Comparison of ENCODE assay signal across 19 mouse cellular contexts in the genomic region with DNA sequence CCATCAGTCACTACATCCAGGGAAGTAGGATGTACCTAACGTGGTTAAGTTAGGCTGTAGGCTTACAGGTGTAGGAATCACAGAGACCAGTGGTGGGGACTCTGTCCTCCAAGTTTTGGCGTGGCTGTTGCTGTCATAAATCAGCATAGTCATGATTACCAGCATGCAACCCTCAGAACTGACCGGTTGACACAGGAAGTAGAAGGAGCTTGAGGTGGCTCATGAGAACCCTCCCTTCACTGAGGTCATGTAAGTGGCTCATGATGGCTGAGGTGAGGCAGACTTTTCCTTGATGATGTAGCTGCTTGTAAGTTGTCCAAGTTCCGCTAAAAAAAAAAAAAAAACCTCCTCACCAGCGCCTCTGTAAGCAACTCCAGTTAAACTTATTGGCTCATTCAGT. TPM values are rescaled to one million over a fixed set of nuclear protein-coding genes. Genes with fewer than 3 reads are reported as not detected.
DNase-seq lines count a peak whose midpoint lies in the region; ATAC-seq and TF ChIP-seq lines count a peak whose summit lies in the region.
"Had no signal": no experiment of that assay in that cellular context is flagged by ENCODE, and none has a peak within 500 bp of the region (broad histone marks: within the 10 kb centered on the region; RNA-seq: fewer than 3 reads in every experiment).

No protein-coding gene starts in this region.

- no peaks in the 10 kb centered on the region for H3K27me3 ChIP-seq in limb, embryonic 10.5 days (ENCODE audit: low read depth, poor library complexity, severe bottlenecking)
- no peaks in the 10 kb centered on the region for H3K27me3 ChIP-seq in stomach, postnatal 0 days (ENCODE audit: control insufficient read depth, insufficient read depth, low read length)
- H3K27me3 ChIP-seq: heart, embryonic 12.5 days had no signal

- H3K9me3 ChIP-seq in limb, embryonic 10.5 days (replicated peaks) = no peaks in the 10 kb centered on the region
- H3K9me3 ChIP-seq in stomach, postnatal 0 days (ENCODE audit: control insufficient read depth, low read length) = no peaks in the 10 kb centered on the region
- H3K9me3 ChIP-seq: heart, embryonic 12.5 days had no signal

- intact Hi-C loops in left cerebral cortex, adult 2 months (cut with DNase I) = no loop called here
- intact Hi-C loops in left cerebral cortex, postnatal 14 days (cut with DNase I) = no loop called here

- peak; percentile 58 for ATAC-seq in stomach, postnatal 0 days (ENCODE audit: low FRiP score, low TSS enrichment)
- ATAC-seq: activated CD4-positive, CD25-positive, alpha-beta regulatory T cell, adult 4 months; forebrain, postnatal 0 days; hindbrain, postnatal 0 days had no signal

- no peak overlapping the region for H3K4me3 ChIP-seq in left cerebral cortex, adult 2 months
- H3K4me3 ChIP-seq in bone marrow, adult 2 months (replicated peaks; ENCODE audit: control insufficient read depth, low read depth, low read length) = no peak overlapping the region
- H3K4me3 ChIP-seq in limb, embryonic 10.5 days = no peak overlapping the region
- H3K4me3 ChIP-seq in stomach, postnatal 0 days (ENCODE audit: low read depth, low read length) = no peak overlapping the region
- H3K4me3 ChIP-seq: heart, embryonic 12.5 days had no signal

- H3K4me1 ChIP-seq in bone marrow, adult 2 months (ENCODE audit: control insufficient read depth, insufficient read depth, low read length) = peaks cover 8% of the 10 kb centered on the region
- peaks cover 66% of the 10 kb centered on the region for H3K4me1 ChIP-seq in limb, embryonic 10.5 days
- H3K4me1 ChIP-seq in stomach, postnatal 0 days (replicated peaks; ENCODE audit: control insufficient read depth, insufficient read depth) = peaks cover 3% of the 10 kb centered on the region

- no peak for TF ChIP-seq POLR2A in bone marrow, adult 2 months (IDR thresholded peaks at IDR 0.05; ENCODE audit: borderline replicate concordance, control insufficient read depth, low read depth, low read length)

- H3K4me2 ChIP-seq in stomach, postnatal 0 days (replicated peaks; ENCODE audit: low read depth) = no peak overlapping the region
- H3K4me2 ChIP-seq: heart, embryonic 12.5 days had no signal

- WGBS in bone marrow, adult 2 months = 24% methylated on average over 5 of the region's 5 CpGs
- WGBS in limb, embryonic 10.5 days = 59% methylated on average over 5 of the region's 5 CpGs
- WGBS in stomach, postnatal 0 days = 60% methylated on average over 5 of the region's 5 CpGs

- TF ChIP-seq CTCF in left cerebral cortex, adult 2 months (IDR thresholded peaks at IDR 0.05) = no peak
- no peak for TF ChIP-seq CTCF in bone marrow, adult 2 months (IDR thresholded peaks at IDR 0.05; ENCODE audit: control insufficient read depth, insufficient read depth, low read length)
- no peak for TF ChIP-seq CTCF in stomach, postnatal 0 days (IDR thresholded peaks at IDR 0.05; ENCODE audit: low read depth)

- no peaks in the 10 kb centered on the region for H3K36me3 ChIP-seq in limb, embryonic 10.5 days
- no peaks in the 10 kb centered on the region for H3K36me3 ChIP-seq in stomach, postnatal 0 days (ENCODE audit: control insufficient read depth, insufficient read depth, low read length)
- H3K36me3 ChIP-seq: heart, embryonic 12.5 days had no signal

- H3K9ac ChIP-seq in stomach, postnatal 0 days (ENCODE audit: low read length) = no peak overlapping the region
- H3K9ac ChIP-seq: forebrain, postnatal 0 days; heart, embryonic 12.5 days had no signal

- DNase-seq in left cerebral cortex, adult 2 months (ENCODE audit: extremely low spot score in 1 of 2, low spot score in 2 of 2) = no peak
- no peak for DNase-seq in left cerebral cortex, postnatal 14 days (ENCODE audit: low spot score in 2 of 2)
- no peak for DNase-seq in limb, embryonic 10.5 days (ENCODE audit: low spot score)
- no peak for DNase-seq in stomach, postnatal 0 days (ENCODE audit: low spot score)
- no peak for DNase-seq in thymus, postnatal 36 days
- DNase-seq in Muller cell, postnatal 12 days (ENCODE audit: inconsistent ontology term) = no peak
- DNase-seq: adrenal gland, postnatal 10 days; cerebellum, adult 11 months; cerebellum, postnatal 10 days; forebrain, postnatal 0 days; kidney, adult 2 months; kidney, postnatal 10 days; lung, adult 2 months; right cerebral cortex, adult 18-20 months; thymus, postnatal 4 days had no signal

- H3K27ac ChIP-seq in left cerebral cortex, adult 2 months = peak overlapping the region; percentile 26; the same call in 1 of the 2 replicates
- H3K27ac ChIP-seq in bone marrow, adult 2 months (ENCODE audit: control insufficient read depth, insufficient read depth, low read depth, low read length, poor library complexity) = peak overlapping the region; percentile 23; the same call in 1 of the 2 replicates
- H3K27ac ChIP-seq in limb, embryonic 10.5 days = 0 out of 2 replicates have a peak overlapping the region, but pooled peaks have one; percentile 50
- H3K27ac ChIP-seq in stomach, postnatal 0 days (replicated peaks) = no peak overlapping the region
- H3K27ac ChIP-seq: hindbrain, postnatal 0 days had no signal

- TF ChIP-seq EP300 in stomach, postnatal 0 days (optimal IDR thresholded peaks at IDR 0.05) = no peak

RNA-seq across cellular contexts. Expression of a gene that starts 14.0 kb away (rescaled TPM):
- 10 to 100 TPM; 91.8 to 94.5 TPM for total RNA-seq in left cerebral cortex, adult 2 months (2021)
- 10 to 100 TPM; 80.3 to 80.7 TPM for total RNA-seq in left cerebral cortex, postnatal 14 days (2021)
- 71.0 and 96.6 TPM in 2 replicates for polyA plus RNA-seq in bone marrow, adult 2 months (2011; ENCODE audit: insufficient read depth, insufficient read length, low replicate concordance, missing spikeins)
- 11.3 and 14.4 TPM in 2 replicates for polyA plus RNA-seq in limb, embryonic 10.5 days (2016; fragmentation: Nextera tagmentation; extraction: Ambion mirVana)
- 28.4 and 32.9 TPM in 2 replicates for polyA plus RNA-seq in stomach, postnatal 0 days (2015; fragmentation: Nextera tagmentation; extraction: Ambion mirVana)
